Mouse (Mus musculus): ENCODE measurements around the gene Slc7a8.

GRCm38 (mm10) chr14:54796760-54797159 is 15.0 kb upstream of the Slc7a8 start:
- TF ChIP-seq CTCF (IDR thresholded peaks at IDR 0.05; ENCODE audit: low read depth) (no peak), EP300 (optimal IDR thresholded peaks at IDR 0.05) (no peak)
